Mouse (Mus musculus) neural tube, embryonic 15.5 days (tissue): ENCODE results near the gene Klf16. TPM values are rescaled to one million over a fixed set of nuclear protein-coding genes. Genes with fewer than 3 reads are reported as not detected.
A peak's percentile ranks its signal among the peaks of the same experiment; 100 is the strongest.

Experiments used
- ATAC-seq: fragments of 200-750 bp; cut with Nextera tagmentation; 2 replicates; pipeline ENCODE4 v1.8.0; 2017; ENCODE audit warnings: mild to moderate bottlenecking, moderate TSS enrichment, moderate library complexity; ENCODE audit not compliant: low FRiP score
- H3K27ac ChIP-seq: fragments of 300-500 bp; sonication (generic); replicated peaks from 2 replicates; pipeline ENCODE4 v1.5.1; 2015; ENCODE audit warnings: mild to moderate bottlenecking, inconsistent platforms
- H3K27me3 ChIP-seq: fragments of 300-500 bp; sonication (generic); replicated peaks from 2 replicates; pipeline ENCODE4 v1.6.1; 2015; ENCODE audit warnings: inconsistent platforms
- H3K36me3 ChIP-seq: fragments of 300-500 bp; sonication (generic); 2 replicates; pipeline ENCODE4 v1.6.1; 2015; ENCODE audit warnings: inconsistent platforms
- H3K4me1 ChIP-seq: fragments of 300-500 bp; sonication (generic); 2 replicates; pipeline ENCODE4 v1.6.1; 2015; ENCODE audit warnings: inconsistent platforms
- H3K4me2 ChIP-seq: fragments of 300-500 bp; sonication (generic); 2 replicates; pipeline ENCODE4 v1.6.1; 2015; ENCODE audit warnings: inconsistent platforms, mild to moderate bottlenecking, moderate library complexity
- H3K4me3 ChIP-seq: fragments of 300-500 bp; sonication (generic); replicated peaks from 2 replicates; pipeline ENCODE4 v1.5.1; 2015; ENCODE audit warnings: mild to moderate bottlenecking, inconsistent platforms
- H3K9ac ChIP-seq: fragments of 300-500 bp; sonication (generic); replicated peaks from 2 replicates; pipeline ENCODE4 v1.6.1; 2015; ENCODE audit warnings: mild to moderate bottlenecking, inconsistent platforms
- H3K9me3 ChIP-seq: fragments of 300-500 bp; sonication (generic); replicated peaks from 2 replicates; pipeline ENCODE4 v1.6.1; 2016; ENCODE audit warnings: inconsistent platforms
- WGBS: fragments of 180-500 bp; shearing (Covaris S2); methylation state at CpG from one replicate; pipeline ENCODE4 v1.1.7; 2015; ENCODE audit warnings: mixed read lengths; 5-methylcytosine and 5-hydroxymethylcytosine counted together
- polyA plus RNA-seq: library from polyadenylated mRNA; unstranded; fragments of >200 nt; fragmentation: Nextera tagmentation; extraction: Ambion mirVana; gene quantifications from 2 replicates; pipeline ENCODE4 v1.2.1, GENCODE M21; 2015

Gene Klf16
- polyA plus RNA-seq, 1 experiment from 2014 or later, result 6.5 TPM

DNA sequence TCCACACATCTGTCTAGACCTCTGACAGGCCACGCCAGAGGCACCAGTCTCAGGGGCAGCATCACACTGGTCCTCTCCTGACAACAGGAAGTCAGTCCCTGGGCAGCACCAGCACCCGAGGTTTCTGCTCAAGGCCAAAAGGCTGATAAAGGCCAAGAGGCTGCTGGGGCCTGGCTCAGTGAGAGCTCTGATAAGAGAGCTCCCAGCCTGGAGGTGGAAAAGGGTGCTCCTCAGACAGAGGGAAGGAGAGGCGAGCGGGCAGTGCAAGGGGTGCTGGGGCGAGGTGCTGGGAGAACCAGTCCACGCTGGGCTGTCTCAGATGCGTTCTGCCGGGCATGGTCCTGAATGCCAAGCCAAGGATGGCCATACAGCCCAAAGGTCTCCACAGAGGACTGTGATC, 23.5 kb downstream of the Klf16 start:
- Histone ChIP-seq H3K4me1 (peaks cover 26% of the 10 kb centered on the region), H3K4me3 (no peak overlapping the region), H3K27me3 (no peaks in the 10 kb centered on the region), H3K9ac (no peak overlapping the region), H3K9me3 (no peaks in the 10 kb centered on the region), H3K4me2 (no peak overlapping the region), H3K27ac (no peak overlapping the region), H3K36me3 (peaks cover 19% of the 10 kb centered on the region)
- WGBS, result 90% methylated on average over 8 of the region's 8 CpGs
- ATAC-seq, result no peak

DNA sequence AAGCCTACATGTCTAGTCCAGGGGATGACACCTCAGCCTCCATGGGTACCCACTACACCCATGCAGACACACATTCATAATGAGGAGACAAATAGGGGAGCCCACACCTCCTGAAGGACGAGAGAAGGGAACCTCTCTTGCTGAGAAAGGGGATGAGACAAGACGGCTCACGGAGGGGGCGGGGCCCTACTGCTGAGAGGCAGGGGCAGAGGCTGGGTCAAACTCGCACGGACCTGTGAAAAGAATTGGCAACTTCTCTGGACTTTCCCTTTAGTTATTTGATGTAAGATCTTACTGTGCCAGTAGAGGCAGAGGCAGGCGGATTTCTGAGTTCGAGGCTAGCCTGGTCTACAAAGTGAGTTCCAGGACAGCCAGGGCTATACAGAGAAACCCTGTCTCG, 24.8 kb downstream of the Klf16 start:
- 65% methylated on average over 9 of the region's 9 CpGs for WGBS
- Histone ChIP-seq H3K36me3 (peaks cover 29% of the 10 kb centered on the region), H3K27ac (no peak overlapping the region), H3K27me3 (no peaks in the 10 kb centered on the region), H3K9me3 (no peaks in the 10 kb centered on the region), H3K4me1 (peaks cover 18% of the 10 kb centered on the region), H3K4me3 (no peak overlapping the region), H3K9ac (no peak overlapping the region), H3K4me2 (no peak overlapping the region)
- no peak for ATAC-seq

DNA sequence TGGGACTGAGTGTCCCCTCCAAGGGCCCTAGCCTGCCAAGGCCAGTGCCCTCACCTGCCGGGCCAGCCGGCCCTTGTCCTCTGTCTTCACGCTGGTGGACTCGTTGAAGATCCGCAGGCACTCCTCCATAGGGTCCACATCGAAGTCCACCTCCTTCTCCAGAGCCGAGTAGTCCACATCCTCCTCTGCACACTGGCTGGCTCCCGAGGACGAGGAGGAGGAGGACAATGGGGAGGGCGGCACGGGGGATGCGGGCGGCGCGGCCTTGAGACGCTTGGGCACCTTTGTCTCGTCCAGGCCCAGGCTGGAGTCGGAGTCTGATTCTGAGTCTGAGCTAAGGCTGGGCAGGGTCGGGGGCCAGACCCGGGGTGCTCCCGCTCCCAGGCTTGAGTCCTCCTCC, 27.8 kb downstream of the Klf16 start:
- no peaks in the 10 kb centered on the region for H3K27me3 ChIP-seq
- H3K36me3 ChIP-seq, result peaks cover 59% of the 10 kb centered on the region
- H3K4me1 ChIP-seq, result peaks cover 10% of the 10 kb centered on the region; the same call in 1 of the 2 replicates
- 94% methylated on average over 21 of the region's 21 CpGs for WGBS
- H3K4me2 ChIP-seq, result no peak overlapping the region
- H3K9ac ChIP-seq, result no peak overlapping the region
- H3K27ac ChIP-seq, result no peak overlapping the region
- ATAC-seq, result no peak
- H3K4me3 ChIP-seq, result no peak overlapping the region
- no peaks in the 10 kb centered on the region for H3K9me3 ChIP-seq

DNA sequence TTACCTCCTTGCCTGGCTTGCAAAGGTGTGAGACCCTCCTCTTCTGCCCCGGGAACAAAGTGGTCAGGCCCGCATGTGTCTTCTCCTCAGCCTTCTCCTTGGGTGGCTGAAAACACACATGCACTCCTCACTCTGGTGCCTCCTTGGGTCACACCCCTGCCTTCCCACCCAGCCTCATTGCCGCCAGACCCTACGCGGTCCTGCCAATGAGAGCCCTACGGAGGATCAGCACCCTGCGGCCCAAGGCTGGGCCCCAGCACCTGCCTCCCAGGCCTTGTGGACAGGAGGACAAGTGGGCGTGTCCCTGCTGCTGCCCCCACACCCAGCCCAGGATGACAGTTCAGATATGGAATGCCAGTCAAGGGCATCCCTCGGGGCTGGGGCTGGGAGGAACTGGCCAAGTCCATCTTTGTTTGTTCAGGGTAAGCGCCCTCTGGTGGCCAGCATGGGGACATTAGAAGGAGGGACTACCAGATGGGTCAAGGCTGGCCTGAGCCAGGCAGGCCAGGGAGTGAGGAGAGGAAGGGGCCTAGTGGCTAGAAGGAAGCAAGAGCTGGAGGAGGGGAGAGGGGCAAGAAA, 28.6 kb downstream of the Klf16 start:
- Histone ChIP-seq H3K27me3 (no peaks in the 10 kb centered on the region), H3K4me3 (no peak overlapping the region), H3K36me3 (peaks cover 67% of the 10 kb centered on the region), H3K27ac (no peak overlapping the region), H3K4me2 (no peak overlapping the region), H3K9ac (no peak overlapping the region), H3K4me1 (peaks cover 6% of the 10 kb centered on the region; the same call in 1 of the 2 replicates), H3K9me3 (no peaks in the 10 kb centered on the region)
- WGBS, result 72% methylated on average over 10 of the region's 10 CpGs
- peak; percentile 33; the same call in 1 of the 2 replicates for ATAC-seq

DNA sequence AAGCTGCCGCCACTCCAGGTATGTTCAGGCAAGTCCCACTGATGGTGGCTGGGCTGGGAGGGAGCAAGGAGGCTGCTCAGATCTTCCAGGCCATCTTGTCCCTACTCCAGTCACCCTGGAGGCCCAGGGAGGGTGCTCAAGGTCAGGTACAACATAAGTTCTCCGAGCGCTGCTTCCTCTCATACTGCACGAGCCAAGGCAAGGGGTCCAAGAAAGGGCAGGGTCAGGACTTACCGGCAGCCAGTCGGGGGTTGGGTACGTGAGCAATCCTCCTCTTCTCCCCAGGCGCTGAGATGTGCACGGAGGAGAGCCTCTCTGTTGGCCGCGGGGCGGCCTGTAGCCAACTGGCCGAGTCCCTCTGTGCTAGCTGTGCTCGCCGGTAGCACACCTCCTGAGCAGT, 29.6 kb downstream of the Klf16 start:
- ATAC-seq, result no peak
- Histone ChIP-seq H3K9me3 (no peaks in the 10 kb centered on the region), H3K9ac (no peak overlapping the region), H3K4me2 (no peak overlapping the region), H3K36me3 (peaks cover 77% of the 10 kb centered on the region), H3K27ac (no peak overlapping the region), H3K27me3 (no peaks in the 10 kb centered on the region), H3K4me1 (peaks cover 6% of the 10 kb centered on the region; the same call in 1 of the 2 replicates), H3K4me3 (no peak overlapping the region)
- 88% methylated on average over 14 of the region's 15 CpGs for WGBS

DNA sequence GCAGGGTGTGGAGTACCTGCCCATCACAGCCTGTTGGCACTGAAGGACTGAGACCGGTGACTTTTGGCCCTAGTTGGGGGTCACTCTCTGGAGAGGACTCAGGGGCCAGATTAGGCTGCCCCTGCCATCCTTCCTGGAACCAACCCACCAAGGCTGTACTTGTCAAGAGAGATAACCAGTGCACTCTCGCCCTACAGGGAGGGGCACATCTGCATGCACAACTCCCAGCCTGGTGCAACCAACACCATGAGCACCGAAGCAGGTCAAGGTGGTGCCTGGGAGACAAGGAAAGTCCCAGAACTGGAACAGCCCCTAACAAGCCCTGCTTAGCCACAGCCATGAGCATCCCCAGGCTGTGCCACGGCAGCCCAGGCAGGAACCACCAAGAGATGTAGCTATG, 30.2 kb downstream of the Klf16 start:
- H3K9ac ChIP-seq, result no peak overlapping the region
- no peak overlapping the region for H3K4me3 ChIP-seq
- WGBS, result 100% methylated on average over 4 of the region's 4 CpGs
- H3K4me2 ChIP-seq, result no peak overlapping the region
- ATAC-seq, result no peak
- no peaks in the 10 kb centered on the region for H3K27me3 ChIP-seq
- peaks cover 83% of the 10 kb centered on the region for H3K36me3 ChIP-seq
- H3K9me3 ChIP-seq, result no peaks in the 10 kb centered on the region
- peaks cover 6% of the 10 kb centered on the region; the same call in 1 of the 2 replicates for H3K4me1 ChIP-seq
- H3K27ac ChIP-seq, result no peak overlapping the region

DNA sequence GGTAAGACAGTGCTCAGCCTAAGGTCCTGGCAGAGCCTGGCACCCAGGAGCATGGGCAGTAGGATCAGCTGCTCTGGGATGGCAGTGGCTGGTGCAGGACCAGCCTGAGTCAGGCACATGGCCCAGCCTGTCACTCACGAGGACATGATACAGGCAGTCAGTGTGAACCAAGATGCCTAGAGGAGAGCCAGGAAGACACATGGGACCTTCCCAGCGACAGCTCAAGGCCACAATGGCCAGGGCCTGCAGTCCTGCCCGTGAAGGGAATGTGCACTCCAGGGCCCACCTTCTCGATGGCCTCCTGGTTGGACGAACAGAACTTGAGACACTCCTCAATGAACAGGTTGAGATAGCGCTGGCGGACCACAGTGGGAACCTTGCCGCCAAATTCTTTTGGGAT, 31.5 kb downstream of the Klf16 start:
- 93% methylated on average over 8 of the region's 8 CpGs for WGBS
- Histone ChIP-seq H3K9ac (no peak overlapping the region), H3K4me1 (peaks cover 6% of the 10 kb centered on the region; the same call in 1 of the 2 replicates), H3K27ac (no peak overlapping the region), H3K27me3 (no peaks in the 10 kb centered on the region), H3K4me2 (no peak overlapping the region), H3K4me3 (no peak overlapping the region), H3K36me3 (peaks cover 91% of the 10 kb centered on the region), H3K9me3 (no peaks in the 10 kb centered on the region)
- no peak for ATAC-seq

DNA sequence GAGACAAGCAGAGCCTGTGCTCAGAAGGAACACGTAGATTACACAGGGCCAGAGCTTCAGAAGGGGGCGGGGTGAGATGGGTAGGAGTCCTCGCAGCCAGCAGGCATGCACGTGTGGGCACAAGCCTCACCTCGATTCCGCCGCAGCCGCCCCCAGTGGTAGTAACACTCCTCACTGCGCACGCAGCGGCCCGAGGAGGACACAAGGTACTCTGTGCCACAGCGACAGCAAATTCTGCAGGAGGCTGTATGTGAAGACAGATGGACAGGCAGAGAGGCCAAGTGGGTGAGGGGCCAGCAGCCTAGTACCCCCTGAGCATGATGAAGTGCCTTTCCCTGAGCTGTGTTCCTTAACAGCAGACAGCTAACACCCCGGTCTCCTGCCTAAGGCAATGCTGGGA, 33.2 kb downstream of the Klf16 start:
- WGBS, result 92% methylated on average over 14 of the region's 14 CpGs
- H3K4me2 ChIP-seq, result no peak overlapping the region
- peaks cover 3% of the 10 kb centered on the region for H3K27me3 ChIP-seq
- H3K36me3 ChIP-seq, result peaks cover 76% of the 10 kb centered on the region
- H3K9me3 ChIP-seq, result no peaks in the 10 kb centered on the region
- peaks cover 9% of the 10 kb centered on the region for H3K4me1 ChIP-seq
- no peak overlapping the region for H3K27ac ChIP-seq
- ATAC-seq, result no peak
- H3K4me3 ChIP-seq, result no peak overlapping the region
- H3K9ac ChIP-seq, result no peak overlapping the region

DNA sequence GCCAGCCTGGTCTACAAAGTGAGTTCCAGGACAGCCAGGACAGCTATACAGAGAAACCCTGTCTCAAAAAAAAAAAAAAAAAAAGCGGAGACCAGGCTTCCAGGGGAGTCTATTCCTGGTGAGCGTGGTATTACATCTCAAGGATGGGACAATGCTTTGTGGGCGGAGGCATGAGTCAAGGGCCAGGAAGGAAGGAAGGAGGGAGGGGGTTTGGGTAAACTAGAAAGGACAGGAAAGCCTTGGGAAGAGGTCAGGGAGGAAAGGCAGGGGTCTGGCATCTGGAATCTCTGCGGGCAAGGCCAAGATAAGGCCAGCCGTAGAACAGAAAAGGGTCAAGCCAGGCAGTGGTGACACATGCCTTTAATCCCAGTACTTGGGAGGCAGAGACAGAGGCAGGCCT, 37.6 kb downstream of the Klf16 start:
- no peak for ATAC-seq

DNA sequence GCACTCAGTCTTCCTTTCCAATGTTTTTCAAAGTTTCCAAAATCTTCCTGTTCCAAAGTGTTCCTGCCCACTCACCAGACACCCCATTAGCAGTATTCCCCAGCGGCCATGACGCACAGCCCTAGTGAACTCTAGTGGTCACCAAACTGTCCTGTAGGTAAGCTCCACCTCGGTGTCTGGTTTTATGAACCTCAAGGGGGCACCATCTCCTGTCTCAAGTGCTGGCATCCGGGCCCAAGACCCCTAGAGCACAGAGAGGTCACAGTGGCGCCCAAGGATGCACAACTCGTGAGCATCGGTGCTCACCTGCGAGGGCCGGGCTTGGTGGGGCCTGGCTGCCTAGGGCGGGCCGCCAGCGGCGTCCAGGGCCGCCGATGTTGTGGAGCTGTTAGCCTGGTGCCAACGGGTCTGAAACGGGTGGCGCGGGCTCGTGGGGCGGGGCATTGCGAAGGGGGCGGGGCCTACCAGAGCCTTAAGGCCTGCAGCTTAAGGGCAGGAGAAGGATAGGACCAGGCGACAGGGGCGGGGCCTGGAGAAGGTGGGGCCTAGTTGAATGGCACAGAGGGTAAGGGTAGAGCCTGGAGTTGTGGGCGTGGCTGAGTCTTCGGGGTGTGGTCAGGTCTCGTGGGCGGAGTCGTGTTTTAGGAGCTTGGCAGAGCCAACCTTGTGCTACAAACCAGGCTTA, 38.3 kb downstream of the Klf16 start, which contains the start of gene Atp8b3:
Gene Atp8b3 (minus strand): TSS at position 415 of the 685 bp plus-strand sequence.
- peaks cover 47% of the 10 kb centered on the region for H3K27me3 ChIP-seq

More for the DNA sequence above, 37.6 kb downstream of the Klf16 start:
- Histone ChIP-seq H3K27me3 (peaks cover 42% of the 10 kb centered on the region), H3K4me1 (peaks cover 13% of the 10 kb centered on the region), H3K9me3 (no peaks in the 10 kb centered on the region), H3K9ac (no peak overlapping the region), H3K36me3 (peaks cover 37% of the 10 kb centered on the region), H3K4me2 (no peak overlapping the region), H3K27ac (no peak overlapping the region), H3K4me3 (no peak overlapping the region)
- 63% methylated on average over 4 of the region's 5 CpGs for WGBS

DNA sequence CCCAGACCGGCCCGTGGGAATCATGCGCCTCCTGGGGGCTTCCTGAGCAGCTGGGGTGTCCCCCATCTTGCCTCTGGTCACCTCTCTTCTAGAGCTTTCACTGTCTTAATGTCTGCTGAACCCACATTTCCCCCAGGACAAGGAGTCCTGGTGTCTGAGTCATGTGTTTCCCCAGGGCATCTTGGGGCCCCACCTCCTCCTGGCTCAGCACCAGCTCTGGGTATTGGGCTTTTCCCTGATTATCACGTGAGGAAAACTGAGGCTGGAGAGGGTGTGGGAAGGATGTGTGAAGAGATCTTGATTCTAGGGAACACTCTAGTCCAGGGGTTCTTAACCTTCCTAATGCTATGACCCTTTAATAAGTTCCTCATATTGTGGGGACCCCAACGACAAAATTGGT, 38.9 kb downstream of the Klf16 start:
- H3K4me1 ChIP-seq, result peaks cover 13% of the 10 kb centered on the region
- H3K36me3 ChIP-seq, result peaks cover 24% of the 10 kb centered on the region
- no peaks in the 10 kb centered on the region for H3K9me3 ChIP-seq
- ATAC-seq, result no peak
- no peak overlapping the region for H3K4me3 ChIP-seq
- peaks cover 47% of the 10 kb centered on the region for H3K27me3 ChIP-seq
- H3K9ac ChIP-seq, result no peak overlapping the region
- H3K4me2 ChIP-seq, result no peak overlapping the region
- 70% methylated on average over 5 of the region's 5 CpGs for WGBS
- no peak overlapping the region for H3K27ac ChIP-seq

More for the DNA sequence above, 38.3 kb downstream of the Klf16 start, which contains the start of gene Atp8b3:
- Histone ChIP-seq H3K36me3 (peaks cover 30% of the 10 kb centered on the region), H3K27ac (no peak within 1 kb of the TSS), H3K4me1 (peaks cover 13% of the 10 kb centered on the region), H3K4me3 (peak within 1 kb of the TSS; percentile 22), H3K4me2 (peak within 1 kb of the TSS; percentile 47), H3K9ac (no peak within 1 kb of the TSS; the same call in 1 of the 2 replicates), H3K9me3 (no peaks in the 10 kb centered on the region)
- ATAC-seq, result peak; percentile 46; the same call in 1 of the 2 replicates
- WGBS, result 2% methylated on average over 29 of the region's 30 CpGs

DNA sequence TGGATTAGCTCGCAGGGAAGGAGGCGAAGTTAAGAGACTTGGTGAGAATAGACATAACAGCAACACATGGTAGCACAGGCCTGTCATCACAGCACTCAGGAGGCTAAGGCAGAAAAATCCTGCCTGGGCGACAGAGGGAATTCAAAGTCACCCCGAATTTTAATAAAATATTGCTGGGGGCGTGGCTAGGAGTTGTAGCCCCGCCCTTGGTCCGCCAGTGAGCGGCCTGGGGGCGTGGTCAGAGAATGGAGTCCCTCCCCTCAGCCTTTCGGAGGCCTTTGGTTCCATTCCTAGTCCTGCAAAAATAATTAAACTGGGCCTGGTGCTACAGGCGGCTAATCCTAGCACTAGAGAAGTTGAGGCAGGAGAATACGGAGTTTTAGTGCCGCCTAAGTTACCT, 41.4 kb downstream of the Klf16 start:
- no peak for ATAC-seq
- peaks cover 47% of the 10 kb centered on the region for H3K27me3 ChIP-seq
- H3K4me2 ChIP-seq, result peak overlapping the region; percentile 13; the same call in 1 of the 2 replicates

More for the DNA sequence above, 41.4 kb downstream of the Klf16 start:
- WGBS, result 9% methylated on average over 13 of the region's 13 CpGs
- Histone ChIP-seq H3K9me3 (no peaks in the 10 kb centered on the region), H3K27ac (no peak overlapping the region), H3K4me1 (peaks cover 13% of the 10 kb centered on the region), H3K4me3 (no peak overlapping the region), H3K9ac (no peak overlapping the region), H3K36me3 (no peaks in the 10 kb centered on the region)
